Mouse (Mus musculus) G1E-ER4 (cell line): ENCODE results near the gene Smad5. TPM values are rescaled to one million over a fixed set of nuclear protein-coding genes. Genes with fewer than 3 reads are reported as not detected.

Source experiments
- GATA1 ChIP-seq: IDR thresholded peaks from one replicate; pipeline ENCODE4 v1.8.0; 2012; ENCODE audit warnings: low read length, inconsistent platforms
- polyA plus RNA-seq: library from polyadenylated mRNA; stranded (reverse); fragments of >175 nt; gene quantifications from 2 replicates; pipeline ENCODE4 v1.2.3, GENCODE M21; 2012

The Smad5 gene
- polyA plus RNA-seq, 1 experiment, result 3.5 TPM

GRCm38 (mm10) chr13:56762446-56763229, 59.8 kb downstream of the Smad5 start:
- TF ChIP-seq GATA1, result no peak

GRCm38 (mm10) chr13:56765284-56766032, 62.6 kb downstream of the Smad5 start:
- TF ChIP-seq GATA1, result no peak

GRCm38 (mm10) chr13:56766211-56766610, 63.4 kb downstream of the Smad5 start:
- TF ChIP-seq GATA1, result no peak

GRCm38 (mm10) chr13:56769431-56769830, 66.6 kb downstream of the Smad5 start:
- TF ChIP-seq GATA1, result no peak

GRCm38 (mm10) chr13:56770136-56770578, 67.3 kb downstream of the Smad5 start:
- no peak for TF ChIP-seq GATA1

DNA sequence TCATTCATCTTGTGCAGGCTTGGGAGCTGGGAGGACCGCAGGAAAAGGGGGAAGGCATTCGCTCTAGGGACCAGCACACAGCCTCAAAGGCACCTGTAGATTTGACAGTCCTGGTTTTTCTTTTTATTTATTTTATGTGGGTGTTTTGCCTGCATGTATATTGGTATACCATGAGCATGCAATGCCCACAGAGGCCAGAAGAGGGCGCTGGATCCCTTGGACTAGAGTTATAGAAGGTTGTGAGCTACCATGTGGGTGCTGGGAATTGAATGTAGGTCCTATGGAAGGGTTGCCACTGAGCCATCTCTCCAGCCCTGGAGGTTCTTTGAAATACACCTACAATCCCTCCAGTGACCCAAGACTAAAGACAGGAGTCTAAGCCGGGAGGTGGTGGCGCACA, 68.0 kb downstream of the Smad5 start:
- TF ChIP-seq GATA1, result no peak

- no peak for TF ChIP-seq GATA1
Observed at GRCm38 (mm10) chr13:56772592-56772991, 69.8 kb downstream of the Smad5 start.

- TF ChIP-seq GATA1, result no peak
Observed at GRCm38 (mm10) chr13:56773262-56773870, 70.6 kb downstream of the Smad5 start.

GRCm38 (mm10) chr13:56774304-56774703, 71.5 kb downstream of the Smad5 start:
- no peak for TF ChIP-seq GATA1

DNA sequence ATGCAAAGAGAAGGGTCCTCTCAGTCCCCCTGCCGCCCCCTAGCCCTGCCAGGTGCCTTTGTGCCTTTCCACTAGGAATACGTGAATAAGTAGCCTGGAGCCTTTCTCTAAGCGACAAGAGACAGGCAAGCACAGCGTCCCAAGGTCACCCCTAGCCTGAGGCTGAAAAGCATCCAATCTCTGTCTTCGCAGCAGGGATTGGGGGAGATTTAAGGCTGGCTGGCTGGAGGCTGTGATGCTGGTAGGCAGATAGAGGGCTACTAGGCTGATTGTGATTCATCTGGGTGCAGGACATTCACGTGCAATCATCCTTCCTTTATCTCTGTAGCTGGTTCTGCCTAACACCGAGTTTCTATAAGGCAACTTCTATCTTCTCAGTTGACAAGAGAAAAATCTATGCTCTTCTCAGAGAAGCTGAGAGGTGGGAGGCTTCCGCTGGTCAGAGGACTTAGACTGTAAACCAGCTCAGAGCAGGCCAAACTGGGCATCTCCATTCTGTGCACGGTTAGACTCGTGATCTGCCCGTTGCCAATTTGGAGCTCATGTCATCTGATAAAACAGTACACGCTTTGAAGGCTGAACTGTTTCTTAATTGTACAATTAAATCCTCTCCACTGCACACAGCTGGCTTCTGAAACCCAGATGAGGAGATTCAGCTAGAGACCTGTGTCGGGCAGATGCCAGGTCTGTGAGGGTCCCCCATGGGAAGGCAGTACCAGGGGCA, 78.1 kb downstream of the Smad5 start:
- no peak for TF ChIP-seq GATA1

DNA sequence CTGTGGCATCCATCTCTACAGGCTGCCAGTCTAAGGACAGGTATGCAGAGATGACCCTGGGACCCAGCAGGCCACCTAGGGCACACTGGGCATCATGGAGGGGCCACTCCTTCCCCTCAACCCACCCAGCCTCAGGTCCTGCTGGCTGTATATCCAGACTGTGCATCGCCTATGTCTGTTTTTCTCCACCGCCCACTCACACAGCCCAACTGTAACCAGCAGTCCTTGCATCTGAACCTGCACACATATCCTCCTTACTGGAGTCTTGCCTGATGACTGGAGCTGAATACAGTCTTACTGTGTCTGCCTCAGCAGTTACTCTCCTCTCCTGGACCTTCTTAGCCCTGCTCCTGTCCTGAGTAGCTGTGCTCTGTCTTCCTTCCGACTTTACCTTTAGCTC, 78.9 kb downstream of the Smad5 start:
- no peak for TF ChIP-seq GATA1

DNA sequence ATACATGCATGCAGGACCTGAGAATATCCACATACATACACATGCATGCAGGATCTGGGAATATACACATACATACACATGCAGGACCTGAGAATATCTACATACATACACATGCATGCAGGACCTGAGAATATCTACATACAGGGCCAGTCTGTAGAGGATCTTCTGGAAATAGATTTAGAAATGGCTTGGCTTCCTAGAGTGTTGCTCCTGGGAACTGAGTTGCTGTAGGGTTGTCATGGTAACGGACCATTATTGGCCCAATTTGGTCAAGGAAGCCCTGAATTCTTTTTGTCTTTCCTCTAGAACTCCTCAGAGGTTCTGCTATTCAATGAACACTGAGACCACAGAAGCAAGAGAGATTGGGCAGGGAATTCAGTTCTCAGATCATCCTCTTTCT, 79.8 kb downstream of the Smad5 start:
- no peak for TF ChIP-seq GATA1

DNA sequence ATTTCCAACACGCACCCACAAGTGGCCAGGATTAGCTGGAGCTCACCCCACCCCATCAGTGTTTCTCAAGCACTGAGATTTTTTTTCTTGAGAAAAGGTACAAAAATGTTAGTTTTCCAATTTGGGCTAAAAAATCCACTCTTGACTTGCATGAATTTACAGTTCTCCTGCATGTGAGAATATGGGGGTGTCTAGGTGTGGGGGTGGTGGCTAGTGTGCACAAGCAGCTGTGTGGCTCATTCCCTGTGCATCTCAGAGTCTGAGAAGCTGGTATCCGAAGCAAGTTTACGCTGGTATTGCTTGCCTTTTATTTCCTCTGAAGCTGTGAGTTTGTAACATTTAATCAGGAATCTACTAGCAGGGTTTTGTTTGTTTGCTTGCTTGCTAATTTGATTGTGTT, 87.9 kb downstream of the Smad5 start:
- TF ChIP-seq GATA1, result no peak

Other genes starting within 250 kb of the Smad5 start
- gene Il9, start 220.8 kb upstream of the Smad5 start, polyA plus RNA-seq, result not detected in 2 replicates
- gene Fbxl21, start 180.5 kb upstream of the Smad5 start, polyA plus RNA-seq, result not detected in 2 replicates
- not detected in 2 replicates for gene Lect2, start 154.5 kb upstream of the Smad5 start, polyA plus RNA-seq
- gene Tgfbi, start 93.5 kb upstream of the Smad5 start, polyA plus RNA-seq, result not detected in 2 replicates
- not detected in 2 replicates for gene Gm45623, start 50.8 kb downstream of the Smad5 start, polyA plus RNA-seq
- gene Trpc7, start 193.0 kb downstream of the Smad5 start, polyA plus RNA-seq, result not detected in 2 replicates